Comparison of ENCODE assay signal across 8 mouse cellular contexts in genomic region chr3:132683447-132684230, GRCm38 (mm10). TPM values are rescaled to one million over a fixed set of nuclear protein-coding genes. Genes with fewer than 3 reads are reported as not detected.
DNase-seq lines count a peak whose midpoint lies in the region; ATAC-seq lines count a peak whose summit lies in the region.

Gene Tbck, plus strand, starts transcription at chr3:132684144.

- peak; percentile 95 to 99 for DNase-seq in adrenal gland, adult (ENCODE audit: inconsistent age in 2 of 2, low spot score in 1 of 2)
- peak; percentile 93 for DNase-seq in embryo, embryonic 10.5 days (ENCODE audit: low spot score)
- DNase-seq in gastrocnemius, postnatal 14 days, result peak; percentile 93
- DNase-seq in left cerebral cortex, postnatal 10 days (ENCODE audit: extremely low spot score in 1 of 2, low spot score in 2 of 2), result peak; percentile 90 to 96
- DNase-seq in right cerebral cortex, postnatal 25 days, result peak; percentile 95
- DNase-seq in urinary bladder, postnatal 4 days (ENCODE audit: low spot score in 2 of 2), result peak; percentile 90 to 93

- intact Hi-C loops in gastrocnemius, postnatal 14 days (cut with DNase I; ENCODE audit: low total_unique reads), result no loop called here
- intact Hi-C loops in left cerebral cortex, postnatal 10 days (cut with DNase I), result no loop called here

- ATAC-seq in inflammation-experienced regulatory T-cells, adult 6 months, result peak; percentile 94
- ATAC-seq in megakaryocyte-erythroid progenitor cell, adult 5-6 weeks (replicated peaks; ENCODE audit: low FRiP score, low TSS enrichment, poor library complexity, severe bottlenecking), result peak; percentile 94

RNA-seq across cellular contexts. Expression of gene Tbck, which starts in this region (rescaled TPM):
- 10 to 100 TPM in 1 of 2 experiments, 1 to 10 TPM in 1; 9.3 to 10.2 TPM for total RNA-seq in gastrocnemius, postnatal 14 days (2021)
- 10 to 100 TPM; 31.6 to 38.3 (median 34.3) TPM for polyA plus RNA-seq in inflammation-experienced regulatory T-cells, adult 6 months (2017; shearing (Covaris generic))
- 10 to 100 TPM; 35.3 to 36.6 TPM for total RNA-seq in left cerebral cortex, postnatal 10 days (2021)
- 14.4 and 16.5 TPM in 2 replicates for total RNA-seq in megakaryocyte-erythroid progenitor cell, adult 5-6 weeks (2014; fragmentation: Nextera tagmentation)
- 16.0 and 18.6 TPM in 2 replicates for total RNA-seq in megakaryocyte-erythroid progenitor cell, adult 5-6 weeks (2017)

Comparison
In these comparisons a context has a peak if more than half of its experiments do, and no peak if none do; other contexts are left out.
1. Peak in every context shown above with its lines: DNase-seq and ATAC-seq.